Mouse (Mus musculus): ENCODE data around the gene Zbtb2. TPM values are rescaled to one million over a fixed set of nuclear protein-coding genes. Genes with fewer than 3 reads are reported as not detected.

Gene Zbtb2
- total RNA-seq, 2 experiments from 2014 or later = 10.0 to 11.5 TPM

DNA sequence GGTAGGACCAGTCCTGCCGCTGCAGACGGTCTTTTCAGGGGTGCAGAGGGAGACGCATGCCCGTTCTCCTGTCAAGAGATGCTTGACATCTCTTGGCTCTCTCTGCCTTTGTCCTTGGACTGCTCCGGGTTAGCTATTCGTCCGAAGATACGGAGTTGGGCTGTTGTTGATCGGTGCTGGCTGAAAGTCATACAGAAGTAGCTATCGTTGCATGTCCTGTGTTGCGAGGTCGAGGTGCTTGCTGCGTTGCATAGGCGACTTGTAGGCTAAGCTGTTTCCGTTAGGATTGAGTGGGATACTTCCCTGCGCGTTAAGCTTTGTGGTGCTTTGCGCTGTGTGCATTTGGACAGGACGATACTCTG, 457 bp upstream of the Zbtb2 start:
- intact Hi-C loops (cut with DNase I) = loop anchor here (5.0 kb wide), 1 partner anchor 44 kb away; the partner anchor contains the start of genes Armt1 and Rmnd1
- DNase-seq (ENCODE audit: low spot score in 2 of 2) = peak in 1 of 2 experiments; percentile 24

DNA sequence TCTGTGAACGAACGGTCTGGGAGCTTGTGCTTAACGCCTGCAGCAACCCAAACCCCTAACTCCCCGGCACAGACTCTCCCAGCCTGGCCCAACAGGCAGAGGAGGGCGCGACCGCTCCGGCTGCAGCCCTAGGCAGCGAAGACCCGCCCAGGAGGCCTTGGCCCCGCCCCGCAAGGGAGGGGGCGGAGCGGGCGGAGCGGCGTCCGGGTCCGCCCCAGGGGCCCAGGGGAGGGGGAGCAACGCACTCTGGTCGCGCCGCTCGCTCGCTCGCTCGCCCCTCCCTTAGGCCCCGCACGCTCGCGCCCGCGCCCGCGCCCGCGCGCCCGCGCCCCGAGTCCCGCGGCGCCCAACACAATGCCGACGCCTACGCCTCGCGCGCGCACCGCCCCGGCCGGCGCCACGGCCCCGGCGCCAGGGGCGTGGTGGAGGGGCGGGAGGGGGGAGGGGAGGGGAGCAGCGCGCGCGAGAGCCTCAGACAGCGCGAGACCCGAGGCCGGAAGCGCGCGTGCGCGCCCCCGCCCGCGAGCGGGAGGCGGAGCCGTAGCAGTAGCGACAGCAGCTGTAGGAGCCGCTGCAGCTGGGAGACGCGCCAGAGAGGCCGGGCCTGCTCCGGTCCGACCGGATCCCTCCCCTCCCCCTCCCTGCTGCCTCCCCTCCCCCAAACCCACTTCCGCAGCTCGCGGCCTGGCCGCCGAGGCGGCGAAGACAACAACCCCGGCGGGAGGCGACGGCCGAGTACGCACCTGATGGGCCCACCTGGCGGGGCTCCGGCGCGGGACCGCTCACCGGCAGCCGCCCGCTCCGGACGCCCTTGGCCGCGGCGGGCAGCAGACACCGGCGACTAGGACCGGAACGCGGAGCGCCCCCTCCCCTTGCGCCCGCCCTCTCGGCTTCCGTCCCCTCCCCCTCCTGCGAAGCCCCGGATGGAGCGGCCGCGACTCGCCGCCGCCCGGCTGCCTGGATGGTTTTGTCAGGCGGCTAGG, 1.0 kb downstream of the Zbtb2 start:
- intact Hi-C loops (cut with DNase I) = loop anchor here (5.0 kb wide), 1 partner anchor 45 kb away; the partner anchor contains the start of genes Armt1 and Rmnd1
- peak; percentile 92 to 95 for DNase-seq (ENCODE audit: low spot score in 2 of 2)

DNA sequence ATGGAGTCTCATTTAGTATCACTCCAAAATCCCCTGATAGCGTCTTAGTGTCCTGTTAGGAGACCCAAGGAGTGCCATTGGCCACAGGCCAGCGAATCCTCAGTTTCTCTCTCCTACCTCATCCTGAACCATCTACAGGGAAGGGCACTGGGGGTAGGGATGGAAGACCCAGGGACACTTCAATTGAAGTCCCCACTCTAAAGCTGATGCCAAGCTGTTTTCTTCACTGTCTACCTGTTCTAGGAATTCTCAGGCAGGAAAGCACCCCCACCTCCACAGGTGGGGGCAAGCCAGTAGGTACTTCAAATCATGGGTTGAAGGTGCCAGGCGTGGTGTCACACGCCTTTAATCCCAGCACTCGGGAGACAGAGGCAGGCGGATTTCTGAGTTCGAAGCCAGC, 3.7 kb downstream of the Zbtb2 start:
- intact Hi-C loops (cut with DNase I) = no loop called here
- no peak for DNase-seq (ENCODE audit: low spot score in 2 of 2)

DNA sequence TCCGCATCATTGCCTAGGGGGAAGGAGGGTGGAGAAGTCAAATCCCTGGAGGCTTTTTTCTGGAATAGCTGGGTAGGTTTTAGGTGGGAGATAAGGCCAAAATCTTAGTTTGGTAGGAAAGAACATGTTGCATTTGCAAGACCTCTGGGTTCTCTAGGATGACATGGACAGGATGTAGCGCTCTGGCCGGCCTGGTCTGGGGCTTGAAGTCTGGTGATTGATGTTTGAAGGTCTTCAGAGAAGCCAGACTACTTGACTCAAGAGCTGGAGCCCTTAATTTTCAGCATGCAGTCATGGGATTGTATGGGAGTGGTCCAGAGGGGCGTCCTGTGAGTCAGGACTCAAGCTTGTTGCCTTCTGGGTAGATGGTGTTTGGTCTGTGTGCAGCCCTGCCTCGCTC, 7.2 kb downstream of the Zbtb2 start:
- intact Hi-C loops (cut with DNase I) = no loop called here

DNA sequence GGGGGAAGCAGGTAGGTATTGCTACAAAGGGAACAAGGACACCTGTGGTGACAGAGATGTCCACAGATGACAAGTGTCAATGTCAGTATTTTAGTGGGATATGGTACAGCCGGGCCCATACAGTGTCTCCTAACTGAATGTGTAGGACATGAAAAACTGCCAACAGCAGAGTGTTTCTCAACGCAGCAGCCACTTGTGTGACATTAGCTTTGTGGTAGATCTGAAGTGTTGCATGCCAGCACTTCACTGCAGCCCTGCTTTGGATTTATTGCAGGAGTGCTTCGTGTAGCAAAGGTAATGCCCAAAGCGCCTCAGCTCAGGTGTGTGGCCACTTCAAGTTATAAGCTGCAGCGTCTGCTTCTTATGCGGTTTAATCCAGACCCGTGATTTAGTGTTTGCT, 11.0 kb downstream of the Zbtb2 start:
- no peak for DNase-seq (ENCODE audit: low spot score in 2 of 2)
- intact Hi-C loops (cut with DNase I) = no loop called here

More for the DNA sequence above, 7.2 kb downstream of the Zbtb2 start:
- DNase-seq (ENCODE audit: low spot score in 2 of 2) = no peak

DNA sequence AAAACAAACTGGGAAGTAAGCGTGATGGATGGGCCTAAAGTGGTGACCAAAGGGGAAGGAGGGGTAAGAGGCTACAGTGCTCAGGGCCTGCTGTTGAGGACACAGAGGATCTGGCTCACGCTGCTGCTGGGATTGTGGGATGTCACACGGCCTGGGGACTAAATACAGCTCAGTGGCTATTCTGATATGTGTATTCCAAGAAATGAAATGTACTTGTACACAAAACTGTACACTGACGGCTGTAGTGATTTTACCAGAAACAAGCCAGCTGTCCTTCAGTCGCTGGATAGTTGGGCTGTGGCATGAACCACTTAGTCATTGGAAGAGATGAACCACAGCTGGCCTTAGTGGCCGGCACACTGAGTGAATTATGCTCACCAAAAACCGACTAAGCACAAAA, 11.4 kb downstream of the Zbtb2 start:
- intact Hi-C loops (cut with DNase I) = no loop called here
- DNase-seq (ENCODE audit: low spot score in 2 of 2) = no peak

DNA sequence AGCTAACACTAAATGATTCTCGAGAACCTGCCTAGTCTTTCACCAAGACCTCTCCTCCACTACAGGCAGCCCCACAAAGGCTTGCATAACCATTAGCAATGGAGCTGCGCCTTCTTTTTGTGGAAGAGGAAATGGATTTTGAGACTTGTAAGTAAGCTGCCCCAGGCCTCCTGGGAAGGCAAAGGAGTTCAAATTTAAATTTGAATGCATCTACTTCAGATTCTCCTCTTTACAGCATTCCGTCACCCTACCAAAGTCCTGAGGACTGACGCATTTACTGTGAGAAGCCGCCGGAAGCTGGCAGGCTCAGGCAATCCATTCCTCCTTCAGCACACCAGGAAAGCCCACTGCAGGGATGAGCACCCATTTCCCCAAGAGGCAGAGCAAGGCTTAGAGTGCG, 12.6 kb downstream of the Zbtb2 start:
- no peak for DNase-seq (ENCODE audit: low spot score in 2 of 2)
- intact Hi-C loops (cut with DNase I) = no loop called here

DNA sequence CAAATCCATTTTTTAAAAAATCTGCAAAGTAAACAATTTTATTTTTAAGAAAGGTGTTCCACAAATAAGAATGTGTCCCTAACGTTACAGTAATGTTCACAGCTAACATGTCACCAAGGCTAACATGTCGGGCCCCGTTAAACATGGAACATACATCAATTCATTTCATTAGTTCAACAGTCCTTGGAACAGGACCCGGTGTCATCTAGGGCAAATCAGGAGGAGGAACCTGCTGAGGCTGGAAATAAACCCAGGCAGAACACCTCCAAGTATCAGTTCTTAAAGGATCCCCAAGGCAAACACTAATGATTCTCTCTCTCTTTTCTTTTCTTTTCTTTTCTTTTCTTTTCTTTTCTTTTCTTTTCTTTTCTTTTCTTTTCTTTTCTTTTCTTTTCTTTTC, 13.2 kb downstream of the Zbtb2 start:
- intact Hi-C loops (cut with DNase I) = no loop called here
- DNase-seq (ENCODE audit: low spot score in 2 of 2) = no peak

DNA sequence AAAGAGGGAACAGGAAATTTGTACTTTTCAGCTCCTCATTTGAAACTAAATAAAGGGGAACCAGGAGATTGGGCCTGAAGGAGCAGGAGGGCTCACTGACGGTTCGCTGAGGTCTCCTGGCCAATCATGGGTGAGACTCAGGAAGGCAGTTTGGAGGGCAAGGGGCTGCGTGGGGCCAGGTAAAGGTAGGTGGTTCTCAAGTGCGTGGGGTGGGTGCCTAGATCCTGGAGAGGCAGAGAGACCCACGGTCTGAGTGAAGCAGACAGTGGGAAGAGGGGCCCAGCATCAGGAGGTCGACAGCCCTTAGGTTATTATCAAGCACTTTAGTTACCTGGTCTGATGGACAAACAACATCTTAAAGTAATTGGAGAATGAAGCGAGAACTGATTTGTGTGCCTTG, 13.7 kb downstream of the Zbtb2 start:
- intact Hi-C loops (cut with DNase I) = no loop called here
- no peak for DNase-seq (ENCODE audit: low spot score in 2 of 2)

DNA sequence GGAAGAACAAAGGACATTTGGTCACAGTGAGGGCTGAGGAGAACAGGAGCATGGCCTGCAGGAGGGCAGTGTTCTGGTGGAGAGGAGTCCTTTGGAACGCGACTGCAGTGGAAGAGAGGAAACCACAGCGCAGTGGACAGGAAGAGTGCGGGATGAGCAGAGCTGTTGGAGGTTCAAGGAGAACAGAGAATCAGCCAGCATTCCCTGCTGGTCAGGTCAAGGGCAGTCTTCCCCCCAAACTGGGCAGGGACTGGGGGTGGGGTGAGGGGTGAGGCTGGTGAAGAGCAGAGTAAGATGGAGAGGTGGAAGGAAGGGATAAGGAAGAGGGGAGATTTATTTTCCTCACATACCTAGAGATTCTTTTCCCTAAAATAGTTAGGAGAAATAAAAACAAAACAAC, 14.3 kb downstream of the Zbtb2 start:
- intact Hi-C loops (cut with DNase I) = no loop called here
- no peak for DNase-seq (ENCODE audit: low spot score in 2 of 2)

DNA sequence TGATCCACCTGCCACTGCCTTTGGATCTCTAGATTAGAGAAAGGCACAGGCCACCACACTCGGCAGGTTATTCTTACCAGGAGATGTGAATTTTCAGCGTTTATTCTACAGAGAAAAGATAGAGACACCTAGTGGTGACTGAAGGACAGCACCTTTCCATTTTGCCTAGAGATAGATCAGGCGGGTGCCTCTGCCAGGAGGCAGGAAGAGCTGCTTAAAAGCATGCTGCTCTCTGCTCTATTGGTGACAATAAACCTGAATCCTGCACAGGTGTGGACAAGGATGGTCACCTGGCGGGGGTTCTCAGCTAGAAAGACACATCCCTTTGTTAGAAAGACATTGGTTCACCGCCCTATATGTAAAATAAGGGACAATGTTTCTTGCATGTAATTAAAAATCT, 15.9 kb downstream of the Zbtb2 start:
- intact Hi-C loops (cut with DNase I) = no loop called here

DNA sequence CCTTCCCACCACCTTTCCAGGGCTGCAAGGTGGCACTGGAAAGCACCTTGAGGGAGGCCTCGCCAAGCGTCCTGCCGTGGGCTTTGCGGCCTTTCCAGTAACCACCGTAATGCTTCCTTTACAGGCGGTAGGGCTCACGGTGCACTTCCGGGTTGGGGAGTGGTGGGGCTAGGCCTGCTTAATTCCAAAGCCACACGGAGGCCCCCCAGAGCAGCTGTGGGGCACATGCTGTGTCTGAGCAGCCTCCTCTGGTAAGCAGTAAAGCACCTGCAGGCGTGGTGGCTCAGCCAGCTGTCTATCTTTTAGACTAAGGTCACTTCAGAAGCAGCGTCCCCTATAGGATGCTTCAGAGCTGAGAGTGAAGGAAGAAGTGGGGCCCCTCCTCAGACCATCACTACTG, 17.8 kb downstream of the Zbtb2 start:
- intact Hi-C loops (cut with DNase I) = no loop called here
- no peak for DNase-seq (ENCODE audit: low spot score in 2 of 2)

More for the DNA sequence above, 15.9 kb downstream of the Zbtb2 start:
- peak in 1 of 2 experiments; percentile 35 for DNase-seq (ENCODE audit: low spot score in 2 of 2)

DNA sequence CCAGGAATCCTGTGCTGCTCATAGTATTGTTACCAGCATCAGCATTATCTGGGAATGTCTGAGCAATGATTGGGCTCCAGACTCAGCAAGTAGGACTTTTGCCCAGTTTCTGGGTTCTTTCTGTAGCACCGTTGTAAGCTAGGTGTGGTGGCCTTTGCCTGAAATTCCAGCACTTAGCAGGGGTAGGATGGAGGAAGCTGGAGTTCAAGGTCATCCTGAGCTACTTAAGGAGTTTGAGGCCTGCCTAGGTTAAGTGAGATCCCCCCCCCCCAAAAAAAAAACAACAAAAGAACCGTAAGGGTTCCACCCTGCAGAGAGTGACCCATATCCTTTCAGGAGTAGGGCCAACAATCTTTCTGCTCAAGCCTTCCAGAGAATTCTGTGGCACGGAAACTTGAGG, 23.3 kb downstream of the Zbtb2 start:
- intact Hi-C loops (cut with DNase I) = no loop called here
- DNase-seq (ENCODE audit: low spot score in 2 of 2) = no peak

DNA sequence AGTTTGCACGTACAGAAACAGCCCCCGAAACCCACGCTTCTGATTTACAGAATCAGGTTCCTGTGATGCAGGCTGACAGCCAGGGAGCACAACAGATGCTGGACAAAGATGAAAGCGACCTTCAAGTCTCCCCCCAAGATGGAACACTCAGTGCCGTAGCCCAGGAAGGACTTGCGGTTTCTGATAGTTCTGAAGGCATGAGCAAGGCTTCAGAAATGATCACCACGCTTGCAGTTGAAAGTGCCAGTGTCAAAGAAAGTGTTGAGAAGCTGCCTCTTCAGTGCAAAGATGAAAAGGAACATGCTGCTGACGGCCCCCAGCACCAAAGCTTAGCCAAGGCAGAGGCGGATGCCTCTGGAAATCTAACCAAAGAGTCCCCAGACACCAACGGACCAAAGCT, 30.5 kb downstream of the Zbtb2 start:
- intact Hi-C loops (cut with DNase I) = no loop called here
- DNase-seq (ENCODE audit: low spot score in 2 of 2) = no peak

DNA sequence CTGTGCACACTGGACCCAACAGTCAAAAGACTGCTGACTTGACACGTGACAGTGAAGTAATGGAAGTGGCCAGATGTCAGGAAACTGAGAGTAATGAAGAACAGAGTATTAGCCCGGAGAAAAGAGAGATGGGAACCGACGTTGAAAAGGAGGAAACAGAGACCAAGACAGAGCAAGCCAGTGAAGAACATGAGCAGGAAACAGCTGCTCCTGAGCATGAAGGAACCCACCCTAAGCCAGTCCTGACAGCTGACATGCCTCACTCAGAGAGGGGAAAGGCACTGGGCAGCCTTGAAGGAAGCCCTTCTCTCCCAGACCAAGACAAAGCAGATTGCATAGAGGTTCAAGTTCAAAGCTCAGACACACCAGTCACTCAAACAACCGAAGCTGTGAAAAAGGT, 31.3 kb downstream of the Zbtb2 start:
- intact Hi-C loops (cut with DNase I) = no loop called here
- DNase-seq (ENCODE audit: low spot score in 2 of 2) = no peak

DNA sequence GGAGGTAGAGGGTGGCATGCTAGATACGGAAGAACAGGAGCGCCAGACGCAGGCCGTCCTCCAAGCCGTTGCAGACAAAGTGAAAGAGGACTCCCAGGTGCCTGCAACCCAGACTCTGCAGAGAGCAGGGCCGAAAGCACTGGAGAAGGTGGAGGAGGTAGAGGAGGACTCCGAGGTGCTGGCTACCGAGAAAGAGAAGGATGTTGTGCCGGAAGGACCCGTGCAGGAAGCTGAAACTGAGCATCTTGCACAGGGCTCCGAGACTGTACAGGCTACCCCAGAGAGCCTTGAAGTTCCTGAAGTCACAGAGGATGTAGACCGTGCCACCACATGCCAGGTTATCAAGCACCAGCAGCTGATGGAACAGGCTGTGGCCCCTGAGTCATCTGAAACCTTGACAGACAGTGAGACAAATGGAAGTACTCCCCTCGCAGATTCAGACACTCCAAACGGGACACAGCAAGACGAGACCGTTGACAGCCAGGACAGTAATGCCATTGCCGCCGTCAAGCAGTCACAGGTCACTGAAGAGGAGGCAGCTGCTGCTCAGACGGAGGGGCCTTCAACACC, 31.9 kb downstream of the Zbtb2 start:
- DNase-seq (ENCODE audit: low spot score in 2 of 2) = no peak
- intact Hi-C loops (cut with DNase I) = no loop called here

DNA sequence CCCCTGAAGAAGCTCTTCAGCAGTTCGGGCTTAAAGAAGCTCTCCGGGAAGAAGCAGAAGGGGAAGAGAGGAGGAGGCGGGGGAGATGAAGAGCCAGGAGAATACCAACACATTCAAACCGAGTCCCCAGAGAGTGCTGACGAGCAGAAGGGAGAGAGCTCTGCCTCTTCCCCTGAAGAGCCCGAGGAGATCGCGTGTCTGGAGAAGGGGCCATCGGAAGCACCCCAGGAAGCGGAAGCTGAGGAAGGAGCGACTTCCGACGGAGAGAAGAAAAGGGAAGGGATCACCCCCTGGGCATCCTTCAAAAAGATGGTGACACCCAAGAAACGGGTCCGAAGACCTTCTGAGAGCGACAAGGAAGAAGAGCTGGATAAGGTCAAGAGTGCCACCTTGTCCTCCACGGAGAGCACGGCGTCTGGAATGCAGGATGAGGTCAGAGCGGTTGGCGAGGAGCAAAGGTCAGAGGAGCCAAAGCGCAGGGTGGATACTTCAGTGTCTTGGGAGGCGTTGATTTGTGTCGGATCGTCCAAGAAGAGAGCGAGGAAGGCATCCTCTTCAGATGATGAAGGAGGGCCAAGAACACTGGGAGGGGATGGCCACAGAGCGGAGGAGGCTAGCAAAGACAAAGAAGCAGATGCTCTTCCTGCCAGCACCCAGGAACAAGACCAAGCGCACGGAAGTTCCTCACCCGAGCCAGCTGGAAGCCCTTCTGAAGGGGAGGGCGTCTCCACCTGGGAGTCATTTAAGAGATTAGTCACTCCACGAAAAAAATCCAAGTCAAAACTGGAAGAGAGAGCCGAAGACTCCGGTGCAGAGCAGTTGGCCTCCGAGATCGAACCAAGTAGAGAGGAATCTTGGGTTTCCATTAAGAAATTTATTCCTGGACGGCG, 33.3 kb downstream of the Zbtb2 start:
- no peak for DNase-seq (ENCODE audit: low spot score in 2 of 2)
- intact Hi-C loops (cut with DNase I) = no loop called here

DNA sequence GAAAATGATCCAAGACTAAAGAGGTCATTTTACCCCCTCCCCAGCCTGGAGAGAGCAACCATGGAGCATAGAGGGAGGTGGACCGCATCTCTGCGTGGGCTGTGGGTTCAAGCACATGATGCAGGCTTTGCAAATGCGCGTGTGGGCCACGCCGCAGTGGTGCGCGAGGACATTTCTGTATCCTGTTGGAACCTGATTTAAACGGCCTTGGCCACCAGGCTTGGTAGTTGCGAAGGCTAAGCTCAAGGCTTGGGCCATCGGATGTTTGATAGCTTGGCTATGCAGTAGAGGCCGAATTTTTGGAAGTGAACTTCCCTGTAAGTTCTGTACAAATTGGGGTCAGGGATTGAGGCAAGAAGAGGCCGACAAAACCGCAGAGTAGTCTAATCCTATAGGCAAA, 40.3 kb downstream of the Zbtb2 start:
- DNase-seq (ENCODE audit: low spot score in 2 of 2) = no peak
- intact Hi-C loops (cut with DNase I) = no loop called here

DNA sequence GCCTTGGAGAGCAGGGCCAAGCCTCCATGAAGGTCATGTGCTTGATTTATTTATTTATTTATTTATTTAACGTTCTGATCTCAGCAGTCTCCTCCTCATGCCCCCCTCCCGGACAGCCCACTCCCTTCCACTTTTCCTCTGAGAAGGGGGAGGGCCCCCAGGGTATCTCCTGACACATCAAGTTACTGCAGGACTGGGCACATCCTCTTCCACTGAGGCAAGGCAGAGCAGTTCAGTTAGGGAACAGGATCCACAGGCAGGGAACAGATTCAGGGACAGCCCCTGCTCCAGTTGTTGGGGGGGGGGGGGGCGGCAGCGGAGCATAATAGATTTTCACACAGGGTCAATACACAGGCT, 40.8 kb downstream of the Zbtb2 start:
- intact Hi-C loops (cut with DNase I) = no loop called here
- DNase-seq (ENCODE audit: low spot score in 2 of 2) = no peak

DNA sequence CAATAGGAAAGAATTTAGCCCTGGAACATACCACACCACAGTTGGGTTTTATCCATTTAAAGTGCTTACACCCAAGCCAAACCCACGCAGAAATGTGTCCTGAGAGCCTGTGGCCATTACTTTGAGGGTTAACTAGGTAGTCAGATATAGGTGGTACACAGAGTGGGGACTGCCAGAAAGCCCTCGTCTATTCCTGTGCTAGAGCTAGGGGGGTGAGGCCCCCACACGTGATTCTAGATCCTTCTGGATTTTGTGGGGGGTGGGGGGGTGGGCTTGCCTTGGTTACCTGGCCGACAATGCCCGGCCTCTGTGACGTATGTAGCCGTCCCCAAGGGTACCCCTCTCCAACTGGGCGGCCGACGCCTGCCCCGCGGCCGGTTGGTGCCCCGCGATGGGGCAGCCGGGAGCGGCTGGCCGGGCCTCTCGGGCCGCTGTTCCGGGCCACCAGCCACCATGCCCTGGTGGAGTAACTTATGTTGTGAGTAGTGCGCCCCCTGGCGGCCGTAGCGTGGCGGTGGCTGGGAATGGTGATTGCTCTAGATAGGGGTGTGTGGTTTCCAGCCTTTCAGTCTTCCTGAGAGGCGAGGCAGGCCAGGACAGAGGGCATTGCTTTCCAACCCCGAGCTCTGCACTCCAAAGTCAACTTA, 41.3 kb downstream of the Zbtb2 start:
- intact Hi-C loops (cut with DNase I) = no loop called here
- peak; percentile 76 to 85 for DNase-seq (ENCODE audit: low spot score in 2 of 2)
